Mouse (Mus musculus) heart, postnatal 0 days (tissue): ENCODE results near the gene Dhtkd1.
"Not testable (repeated sequence)": the region's sequence is repeated elsewhere in the genome, so short reads cannot be mapped to it uniquely, and the experiment has no call there.

Source experiments
- CTCF ChIP-seq: IDR thresholded peaks from 2 replicates; pipeline ENCODE4 v1.5.1; 2016; ENCODE audit warnings: antibody characterized with exemption, control low read depth, low read depth
- EP300 ChIP-seq: IDR thresholded peaks from 2 replicates; pipeline ENCODE4 v1.6.1; 2016; ENCODE audit warnings: antibody characterized with exemption, low read depth

- not testable (repeated sequence) for TF ChIP-seq CTCF, EP300
Measured at GRCm38 (mm10) chr2:5949821-5950220, 7.2 kb upstream of the Dhtkd1 start.
